Mouse (Mus musculus) G1E (cell line): Measurements from ENCODE around the gene Slc34a3.

Experiments used
- CTCF ChIP-seq: IDR thresholded peaks from 2 replicates; pipeline ENCODE4 v1.5.1; 2012; ENCODE audit warnings: low read depth, low read length, inconsistent platforms, mixed read lengths
- GATA1 ChIP-seq: IDR thresholded peaks from 2 replicates; pipeline ENCODE4 v1.6.1; 2012; ENCODE audit warnings: borderline replicate concordance, low read length, inconsistent platforms, mixed read lengths
- GATA2 ChIP-seq: IDR thresholded peaks from 2 replicates; pipeline ENCODE4 v1.6.1; 2012; ENCODE audit warnings: low read depth, low read length, inconsistent platforms, borderline replicate concordance
- TAL1 ChIP-seq: conservative IDR thresholded peaks from 2 replicates; pipeline ENCODE4 v1.6.1; 2012; ENCODE audit warnings: low read depth, low read length, inconsistent platforms, mixed read lengths

GRCm38 (mm10) chr2:25263623-25264285 lies 29.6 kb upstream of the Slc34a3 start:
- TF ChIP-seq CTCF (no peak), TAL1 (no peak), GATA2 (no peak), GATA1 (no peak)
